Mouse (Mus musculus) heart, postnatal 0 days (tissue): ENCODE data around the gene 9130230L23Rik.

ENCODE experiments used
- CTCF ChIP-seq: IDR thresholded peaks from 2 replicates; pipeline ENCODE4 v1.5.1; 2016; ENCODE audit warnings: antibody characterized with exemption, control low read depth, low read depth
- EP300 ChIP-seq: IDR thresholded peaks from 2 replicates; pipeline ENCODE4 v1.6.1; 2016; ENCODE audit warnings: antibody characterized with exemption, low read depth

- no peak for TF ChIP-seq CTCF
- no peak for TF ChIP-seq EP300
Observed at GRCm38 (mm10) chr5:66050841-66051240, 46.8 kb upstream of the 9130230L23Rik start.
